Mouse (Mus musculus): ENCODE measurements around the gene Sesn2.

The Sesn2 gene

DNA sequence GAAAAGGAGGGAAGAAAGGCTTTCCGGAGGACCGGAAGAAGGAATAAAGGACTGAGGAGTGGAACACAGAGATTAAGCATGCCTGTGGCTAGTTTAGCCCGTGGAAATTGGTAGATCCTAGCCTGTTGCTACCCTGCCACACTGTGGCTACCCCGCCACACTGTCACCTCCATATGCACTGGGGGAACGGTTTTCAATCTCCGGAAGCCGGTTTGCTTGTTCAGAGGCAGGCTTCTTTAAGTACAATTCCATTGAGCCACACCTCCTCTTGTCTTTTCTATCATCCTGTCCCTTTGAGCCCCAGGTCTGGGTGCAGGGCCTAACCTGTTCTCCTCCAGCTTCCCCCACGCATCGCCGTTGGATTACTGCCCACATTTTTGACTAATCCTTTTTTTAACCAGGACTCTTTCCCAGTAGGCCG is 14.0 kb upstream of the Sesn2 start:
- TF ChIP-seq GATA4 (IDR thresholded peaks at IDR 0.05; ENCODE audit: insufficient replicate concordance, low read length): no peak

- TF ChIP-seq GATA4 (IDR thresholded peaks at IDR 0.05; ENCODE audit: insufficient replicate concordance, low read length): no peak
Measured at GRCm38 (mm10) chr4:132519188-132519587, 8.9 kb upstream of the Sesn2 start.

DNA sequence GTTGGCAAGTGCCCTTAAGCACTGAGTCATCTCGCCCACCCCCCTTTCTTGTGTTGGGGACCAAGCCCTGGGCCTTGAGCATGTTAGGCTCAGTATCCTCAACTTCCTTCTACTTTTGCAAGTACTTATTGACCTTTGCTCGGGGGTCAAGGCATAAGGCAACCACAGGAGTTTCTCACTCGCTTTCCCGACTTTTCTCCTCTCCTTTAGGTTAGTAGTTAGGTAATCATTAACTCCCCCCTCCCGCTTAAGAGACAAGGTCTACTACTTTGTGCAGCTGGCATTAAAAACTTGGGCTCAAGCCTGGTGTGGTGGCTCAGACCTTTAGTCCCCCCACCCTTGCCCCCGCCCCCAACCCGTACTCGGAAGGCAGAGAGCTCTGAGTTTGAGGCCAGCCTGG is 7.8 kb upstream of the Sesn2 start:
- no peak for TF ChIP-seq GATA4 (IDR thresholded peaks at IDR 0.05; ENCODE audit: insufficient replicate concordance, low read length)

DNA sequence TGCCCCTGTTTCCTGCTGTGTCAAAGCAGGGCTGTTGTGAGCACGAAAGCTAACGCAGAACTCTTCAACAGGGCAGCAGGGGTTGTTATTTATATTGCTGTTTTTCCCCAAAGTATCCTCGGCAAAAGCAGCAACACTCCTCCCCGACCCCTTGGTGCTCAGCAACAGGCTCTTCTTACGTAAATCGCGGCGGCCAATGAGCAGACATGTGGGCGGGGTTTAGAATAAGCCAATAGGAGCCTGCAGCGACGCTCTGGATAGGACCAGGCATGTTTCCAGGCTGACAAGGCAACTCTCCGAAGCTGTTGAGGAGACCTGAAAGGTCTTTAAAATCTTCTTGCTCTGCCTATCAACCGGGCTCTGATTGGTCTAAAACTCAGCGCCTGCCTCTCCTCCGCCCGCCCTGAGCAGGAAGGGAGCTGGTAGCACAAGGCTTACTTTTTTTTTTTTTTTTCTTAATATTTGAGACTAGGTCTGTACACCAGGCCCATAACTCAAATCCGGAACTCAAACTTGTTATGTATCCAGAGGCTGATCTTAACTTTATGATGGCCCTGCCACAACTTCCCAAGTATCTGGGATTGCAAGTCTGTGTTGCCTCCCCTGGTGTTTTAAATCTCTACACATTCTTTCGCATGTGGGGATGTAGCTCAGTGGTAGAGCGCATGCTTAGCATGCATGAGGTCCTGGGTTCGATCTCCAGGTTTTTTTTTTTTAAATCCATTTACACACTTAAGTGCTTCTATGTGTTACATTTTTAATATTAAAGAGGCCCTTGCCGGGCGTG is 5.3 kb upstream of the Sesn2 start:
- no peak for TF ChIP-seq GATA4 (IDR thresholded peaks at IDR 0.05; ENCODE audit: insufficient replicate concordance, low read length)

- no peak for TF ChIP-seq GATA4 (IDR thresholded peaks at IDR 0.05; ENCODE audit: insufficient replicate concordance, low read length)
Measured at GRCm38 (mm10) chr4:132514555-132515135, 4.3 kb upstream of the Sesn2 start.

DNA sequence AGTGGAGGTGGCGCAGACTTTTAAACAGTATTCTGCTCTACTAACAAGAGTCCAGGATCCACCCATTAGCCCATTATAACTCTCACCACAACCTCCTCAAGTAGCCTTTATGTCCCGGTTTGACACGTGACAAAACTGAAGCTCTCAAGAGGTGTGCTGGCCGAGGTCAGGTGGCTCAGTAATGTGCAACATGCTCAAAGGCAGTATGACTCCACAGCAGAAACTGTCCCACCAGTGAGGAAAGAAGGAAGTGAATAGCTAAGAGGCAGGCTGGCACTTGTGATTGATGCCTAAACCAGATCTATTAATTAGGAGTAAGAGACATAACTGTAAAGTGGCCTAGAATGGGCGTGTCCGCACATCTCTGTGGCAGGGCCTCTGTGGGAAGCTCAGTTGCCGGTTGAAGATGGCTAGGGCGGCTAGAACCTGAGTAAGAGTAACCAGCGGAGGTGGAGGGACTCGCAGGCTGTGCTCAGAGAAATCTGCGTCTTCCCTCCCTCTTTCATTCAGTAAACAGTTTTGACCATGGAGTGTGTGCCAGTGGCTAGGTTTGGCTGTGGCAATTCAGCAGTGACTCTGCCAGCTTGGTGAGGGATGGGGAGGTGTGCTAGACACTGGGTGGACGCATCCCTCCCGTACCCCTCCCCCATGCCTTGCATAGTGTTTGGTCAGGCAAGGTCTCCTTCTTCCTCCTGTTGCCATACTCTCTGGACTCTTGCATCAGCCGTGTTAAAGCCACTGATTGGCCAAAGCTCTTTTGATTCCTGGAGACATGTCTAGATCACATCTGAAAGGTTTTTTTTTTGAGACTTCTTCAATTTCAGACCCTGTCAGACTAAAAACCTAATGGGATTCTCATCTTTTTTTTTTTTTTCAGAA is 3.3 kb upstream of the Sesn2 start:
- TF ChIP-seq GATA4 (IDR thresholded peaks at IDR 0.05; ENCODE audit: insufficient replicate concordance, low read length): no peak

GRCm38 (mm10) chr4:132512080-132512479 is 1.8 kb upstream of the Sesn2 start:
- no peak for TF ChIP-seq GATA4 (IDR thresholded peaks at IDR 0.05; ENCODE audit: insufficient replicate concordance, low read length)

- TF ChIP-seq GATA4 (IDR thresholded peaks at IDR 0.05; ENCODE audit: insufficient replicate concordance, low read length): no peak
Measured at GRCm38 (mm10) chr4:132509621-132510296, 542 bp downstream of the Sesn2 start.

- TF ChIP-seq GATA4 (IDR thresholded peaks at IDR 0.05; ENCODE audit: insufficient replicate concordance, low read length): no peak
Measured at GRCm38 (mm10) chr4:132507210-132507609, 3.1 kb downstream of the Sesn2 start.

DNA sequence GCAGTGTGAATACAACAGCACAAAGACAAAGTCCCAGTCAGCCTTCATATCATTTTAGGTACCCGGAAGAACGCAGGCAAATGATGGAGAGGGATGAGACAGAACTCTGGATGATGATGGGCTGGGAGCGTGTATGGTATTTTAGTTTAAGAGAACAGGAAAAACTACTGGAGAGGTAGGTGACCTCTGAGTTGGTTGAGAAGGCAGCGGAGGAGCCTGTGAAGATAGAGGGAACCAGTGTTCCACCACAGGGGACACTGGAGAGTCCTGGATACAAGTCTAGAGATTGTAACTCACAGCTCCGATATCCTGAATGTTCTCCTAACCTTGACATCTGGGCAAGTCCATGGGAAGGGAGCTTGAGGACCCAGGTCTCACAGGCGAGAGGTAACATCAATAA is 4.1 kb downstream of the Sesn2 start:
- TF ChIP-seq GATA4 (IDR thresholded peaks at IDR 0.05; ENCODE audit: insufficient replicate concordance, low read length): no peak

DNA sequence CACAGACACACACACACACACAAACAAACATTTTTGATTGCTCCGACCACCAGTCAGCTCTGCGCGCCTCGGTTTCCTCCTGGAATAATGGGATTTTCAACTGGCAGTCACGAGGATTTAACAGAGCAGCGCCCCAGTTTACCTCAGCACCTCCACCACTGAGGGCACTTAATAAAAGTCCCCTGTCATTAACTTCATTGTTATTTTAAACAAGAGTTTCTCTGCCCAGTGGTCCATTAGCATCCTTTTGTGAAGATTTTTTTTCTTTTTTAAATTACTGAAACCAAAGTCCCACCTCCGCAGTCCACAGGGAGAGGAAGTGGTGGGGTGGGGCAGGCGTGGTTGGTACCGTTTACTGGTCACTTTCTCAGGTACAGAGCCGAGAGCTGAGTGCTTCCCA is 4.5 kb downstream of the Sesn2 start:
- TF ChIP-seq GATA4 (IDR thresholded peaks at IDR 0.05; ENCODE audit: insufficient replicate concordance, low read length): no peak

DNA sequence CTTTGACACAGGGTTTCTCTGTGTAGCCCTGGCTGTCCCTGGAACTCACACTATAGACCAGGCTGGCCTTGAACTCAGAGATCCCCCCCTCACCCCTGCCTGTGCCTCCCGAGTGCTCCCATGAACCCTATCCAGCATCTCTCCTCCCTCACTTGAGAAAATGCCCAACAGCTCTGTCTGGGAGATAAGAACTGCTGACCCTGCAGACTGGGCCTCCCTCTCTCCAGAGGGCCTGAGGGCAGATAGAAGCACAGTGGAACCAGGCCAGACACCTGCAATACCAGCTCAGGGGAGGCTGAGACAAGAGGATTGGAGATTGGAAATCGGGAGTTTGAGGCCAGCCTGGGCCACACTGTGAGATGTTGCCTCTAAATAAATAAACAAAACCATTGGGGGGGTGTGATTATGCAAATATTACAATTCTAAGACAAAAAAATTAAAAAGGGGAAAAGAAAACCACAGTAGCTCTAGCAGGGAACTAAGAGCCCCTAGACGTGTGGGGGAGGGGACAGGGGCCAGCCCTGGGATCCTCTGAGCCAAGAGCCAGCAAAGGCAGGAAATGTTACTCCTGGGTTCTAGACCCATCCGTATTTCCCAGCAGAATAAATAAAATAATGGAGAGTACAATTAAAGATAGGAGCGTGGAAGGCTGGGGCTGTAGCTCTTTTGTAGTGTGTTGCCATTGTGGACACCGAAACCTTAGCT is 5.1 kb downstream of the Sesn2 start:
- 0 out of 2 replicates have a peak, but pooled peaks have one; percentile 14 for TF ChIP-seq GATA4 (IDR thresholded peaks at IDR 0.05; ENCODE audit: insufficient replicate concordance, low read length)

DNA sequence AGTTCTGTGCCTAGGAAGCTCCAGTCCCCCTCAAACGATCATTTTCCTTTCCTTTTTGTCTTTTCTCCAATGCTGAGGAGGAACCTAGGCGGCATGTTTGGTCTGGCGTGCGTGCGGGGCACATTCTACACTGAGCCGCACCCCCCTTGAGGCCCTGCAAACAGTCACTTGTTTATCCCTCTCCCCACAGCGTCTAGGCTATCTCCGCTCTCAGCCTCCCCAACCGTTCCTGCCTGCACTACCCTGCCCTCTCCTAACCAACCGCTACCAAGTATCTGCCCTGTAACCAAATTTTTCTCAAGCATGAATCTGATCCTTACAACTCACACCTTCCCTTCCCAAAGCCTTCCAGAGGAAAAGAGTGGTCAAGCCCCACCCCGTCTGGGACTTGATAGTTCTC is 7.0 kb downstream of the Sesn2 start:
- no peak for TF ChIP-seq GATA4 (IDR thresholded peaks at IDR 0.05; ENCODE audit: insufficient replicate concordance, low read length)

DNA sequence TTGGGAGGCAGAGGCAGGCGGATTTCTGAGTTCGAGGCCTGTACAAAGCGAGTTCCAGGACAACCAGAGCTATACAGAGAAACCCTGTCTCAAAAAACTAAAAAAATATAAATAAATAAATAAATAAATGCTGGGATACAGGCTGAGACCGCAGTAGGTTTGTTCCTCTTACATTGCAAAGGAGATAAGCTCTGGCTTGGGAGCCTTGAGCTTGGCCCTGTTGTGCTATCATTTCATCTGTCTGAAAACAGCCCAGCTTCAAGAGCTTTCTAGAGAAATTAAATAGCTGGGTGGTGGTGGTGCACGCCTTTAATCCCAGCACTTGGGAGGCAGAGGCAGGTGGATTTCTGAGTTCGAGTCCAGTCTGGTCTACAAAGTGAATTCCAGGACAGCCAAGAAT is 8.7 kb downstream of the Sesn2 start:
- no peak for TF ChIP-seq GATA4 (IDR thresholded peaks at IDR 0.05; ENCODE audit: insufficient replicate concordance, low read length)
